In the genomic region with DNA sequence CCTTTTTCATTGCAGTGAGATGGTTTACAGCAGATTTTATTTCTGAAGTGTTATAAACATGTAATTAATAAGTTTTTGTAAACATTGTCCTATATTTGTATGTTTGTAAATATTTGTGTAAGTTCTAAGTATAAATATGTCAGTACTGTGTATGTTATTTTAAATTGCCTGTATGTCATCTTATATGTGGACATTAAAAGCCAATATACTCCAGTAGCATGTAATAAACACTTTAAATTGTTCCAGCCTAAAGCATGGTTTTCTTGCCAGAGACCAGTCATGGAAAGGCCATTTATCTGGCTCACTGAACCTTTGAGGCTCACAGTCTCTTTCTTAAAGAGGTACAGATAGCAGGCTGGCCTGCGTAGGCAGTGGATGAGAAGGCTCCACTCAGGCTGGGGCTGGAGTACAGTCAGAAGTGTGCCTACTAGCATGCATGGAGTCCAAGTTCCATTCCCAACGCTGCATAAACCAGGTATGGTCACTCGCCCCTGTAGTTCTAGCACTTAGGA, we compare ENCODE assay signal across 20 mouse cellular contexts.
"Had no signal": no experiment of that assay in that cellular context is flagged by ENCODE, and none has a peak within 500 bp of the region (broad histone marks: within the 10 kb centered on the region; RNA-seq: fewer than 3 reads in every experiment).

No protein-coding gene starts in this region.

- H3K4me1 ChIP-seq: heart, embryonic 13.5 days; hindbrain, embryonic 10.5 days; hindbrain, embryonic 12.5 days; limb, embryonic 13.5 days; limb, embryonic 15.5 days; liver, embryonic 12.5 days had no signal

- H3K9me3 ChIP-seq: heart, embryonic 13.5 days; heart, embryonic 15.5 days; hindbrain, embryonic 10.5 days; hindbrain, embryonic 12.5 days; kidney, embryonic 15.5 days; limb, embryonic 13.5 days; limb, embryonic 15.5 days; liver, embryonic 12.5 days had no signal

- ATAC-seq: forebrain, embryonic 16.5 days; hindbrain, embryonic 16.5 days; inflammation-experienced regulatory T-cells, adult 6 months; liver, embryonic 12.5 days had no signal

- H3K4me2 ChIP-seq: heart, embryonic 11.5 days; heart, embryonic 13.5 days; heart, embryonic 15.5 days; hindbrain, embryonic 12.5 days; hindbrain, embryonic 14.5 days; kidney, embryonic 15.5 days; limb, embryonic 13.5 days; limb, embryonic 15.5 days; liver, embryonic 12.5 days had no signal

- H3K9ac ChIP-seq: heart, embryonic 13.5 days; heart, embryonic 15.5 days; hindbrain, embryonic 12.5 days; hindbrain, embryonic 14.5 days; kidney, embryonic 15.5 days; limb, embryonic 13.5 days; limb, embryonic 15.5 days; liver, embryonic 12.5 days had no signal

- H3K4me3 ChIP-seq: heart, adult 2 months; heart, embryonic 13.5 days; heart, embryonic 15.5 days; hindbrain, embryonic 10.5 days; hindbrain, embryonic 12.5 days; kidney, embryonic 15.5 days; limb, embryonic 13.5 days; limb, embryonic 15.5 days; liver, embryonic 12.5 days had no signal

- H3K27me3 ChIP-seq: heart, embryonic 13.5 days; heart, embryonic 15.5 days; hindbrain, embryonic 12.5 days; kidney, embryonic 15.5 days; limb, embryonic 13.5 days; limb, embryonic 15.5 days; liver, embryonic 12.5 days had no signal

- H3K27ac ChIP-seq: heart, adult 2 months; heart, embryonic 13.5 days; heart, embryonic 15.5 days; hindbrain, embryonic 10.5 days; hindbrain, embryonic 12.5 days; hindbrain, embryonic 14.5 days; kidney, embryonic 15.5 days; kidney, postnatal 0 days; limb, embryonic 13.5 days; limb, embryonic 15.5 days; liver, embryonic 12.5 days had no signal

- DNase-seq: heart, adult 2 months; heart, postnatal 14 days; heart, postnatal 4 days; layer of hippocampus, adult 9-11 months; layer of hippocampus, postnatal 36 days; left cerebral cortex, postnatal 4 days had no signal
